Mouse (Mus musculus) kidney, adult 2 months (tissue): Measurements from ENCODE around the gene Zfp710. TPM values are rescaled to one million over a fixed set of nuclear protein-coding genes. Genes with fewer than 3 reads are reported as not detected.

Source experiments
- DNase-seq: peaks from one replicate; pipeline ENCODE4 v3.0.0; 2021
- H3K27ac ChIP-seq: fragments of 200-500 bp; 2 replicates; pipeline ENCODE4 v1.5.1; 2012; ENCODE audit warnings: low read depth, low read length, control low read depth, inconsistent platforms; ENCODE audit not compliant: insufficient read depth
- H3K27me3 ChIP-seq: fragments of 200-500 bp; replicated peaks from 2 replicates; pipeline ENCODE4 v1.6.1; 2012; ENCODE audit warnings: mild to moderate bottlenecking, moderate library complexity, low read length, inconsistent platforms; ENCODE audit not compliant: control insufficient read depth, insufficient read depth
- H3K36me3 ChIP-seq: fragments of 200-500 bp; 2 replicates; pipeline ENCODE4 v1.6.1; 2012; ENCODE audit warnings: mild to moderate bottlenecking, moderate library complexity, low read length, inconsistent platforms; ENCODE audit not compliant: control insufficient read depth, insufficient read depth
- H3K4me1 ChIP-seq: fragments of 200-500 bp; 2 replicates; pipeline ENCODE4 v1.6.1; 2011; ENCODE audit warnings: low read length; ENCODE audit not compliant: control insufficient read depth, insufficient read depth
- H3K4me3 ChIP-seq: fragments of 200-500 bp; 2 replicates; pipeline ENCODE4 v1.5.1; 2011; ENCODE audit warnings: mild to moderate bottlenecking, low read depth, low read length, control low read depth; ENCODE audit not compliant: insufficient read depth
- CTCF ChIP-seq: fragments of 200-500 bp; conservative IDR thresholded peaks from 2 replicates; pipeline ENCODE4 v1.5.1; 2011; ENCODE audit warnings: low read depth, mild to moderate bottlenecking, control low read depth, low read length, moderate library complexity, mixed read lengths; ENCODE audit not compliant: insufficient read depth, insufficient read length
- POLR2A ChIP-seq: fragments of 200-500 bp; IDR thresholded peaks from one replicate; pipeline ENCODE4 v1.6.1; 2011; ENCODE audit warnings: low read depth, low read length, control low read depth
- WGBS: fragments of 180-500 bp; shearing (Covaris S2); methylation state at CpG from one replicate; pipeline ENCODE4 v1.1.7; 2018; 5-methylcytosine and 5-hydroxymethylcytosine counted together
- polyA plus RNA-seq: library from polyadenylated mRNA; depleted of rRNA; stranded (reverse); fragments of >200 nt; gene quantifications from 2 replicates; pipeline ENCODE4 v1.2.3, GENCODE M21; 2012

Gene Zfp710
- polyA plus RNA-seq, 1 experiment, result 22.6 TPM

- peak overlapping the region; percentile 84 for H3K27ac ChIP-seq
- H3K27me3 ChIP-seq, result no peaks in the 10 kb centered on the region
- H3K4me1 ChIP-seq, result peaks cover 52% of the 10 kb centered on the region
- no peak for DNase-seq
- H3K4me3 ChIP-seq, result no peak overlapping the region
- no peak for TF ChIP-seq POLR2A
- TF ChIP-seq CTCF, result no peak
- 68% methylated on average over 13 of the region's 13 CpGs for WGBS
- no peaks in the 10 kb centered on the region for H3K36me3 ChIP-seq
Observed at GRCm38 (mm10) chr7:80059064-80059838, 34.6 kb downstream of the Zfp710 start.

- TF ChIP-seq CTCF, result no peak
- Histone ChIP-seq H3K4me3 (no peak overlapping the region), H3K4me1 (peaks cover 53% of the 10 kb centered on the region), H3K27ac (peak overlapping the region; percentile 59), H3K36me3 (no peaks in the 10 kb centered on the region), H3K27me3 (no peaks in the 10 kb centered on the region)
- 50% methylated on average over 10 of the region's 10 CpGs for WGBS
- peak; percentile 76 for DNase-seq
Observed at GRCm38 (mm10) chr7:80060012-80060778, 35.6 kb downstream of the Zfp710 start.

- no peak overlapping the region for H3K27ac ChIP-seq
- H3K4me3 ChIP-seq, result no peak overlapping the region
- no peaks in the 10 kb centered on the region for H3K36me3 ChIP-seq
- DNase-seq, result peak; percentile 34
- H3K4me1 ChIP-seq, result peaks cover 40% of the 10 kb centered on the region
- H3K27me3 ChIP-seq, result no peaks in the 10 kb centered on the region
- TF ChIP-seq POLR2A, result no peak
- no peak for TF ChIP-seq CTCF
- 92% methylated on average over 17 of the region's 17 CpGs for WGBS
Observed at GRCm38 (mm10) chr7:80062083-80062826, 37.6 kb downstream of the Zfp710 start.

- Histone ChIP-seq H3K4me1 (peaks cover 30% of the 10 kb centered on the region), H3K36me3 (no peaks in the 10 kb centered on the region), H3K27me3 (no peaks in the 10 kb centered on the region), H3K4me3 (no peak overlapping the region), H3K27ac (no peak overlapping the region)
- 86% methylated on average over 5 of the region's 5 CpGs for WGBS
- no peak for DNase-seq
- no peak for TF ChIP-seq POLR2A
- TF ChIP-seq CTCF, result no peak
Observed at GRCm38 (mm10) chr7:80063244-80063643, 38.6 kb downstream of the Zfp710 start.

GRCm38 (mm10) chr7:80063902-80064736 is 39.5 kb downstream of the Zfp710 start:
- TF ChIP-seq CTCF (no peak), POLR2A (no peak)
- no peaks in the 10 kb centered on the region for H3K36me3 ChIP-seq
- no peak overlapping the region for H3K27ac ChIP-seq
- no peak overlapping the region for H3K4me3 ChIP-seq
- H3K27me3 ChIP-seq, result no peaks in the 10 kb centered on the region
- no peak for DNase-seq
- H3K4me1 ChIP-seq, result peaks cover 23% of the 10 kb centered on the region
- 82% methylated on average over 15 of the region's 15 CpGs for WGBS

GRCm38 (mm10) chr7:80065250-80065649 is 40.6 kb downstream of the Zfp710 start:
- Histone ChIP-seq H3K4me3 (no peak overlapping the region), H3K4me1 (peaks cover 19% of the 10 kb centered on the region), H3K27me3 (no peaks in the 10 kb centered on the region), H3K36me3 (no peaks in the 10 kb centered on the region), H3K27ac (peak overlapping the region; percentile 5; the same call in 1 of the 2 replicates)
- no peak for TF ChIP-seq CTCF
- no peak for DNase-seq
- WGBS, result 56% methylated on average over 3 of the region's 3 CpGs
